In the genomic region with DNA sequence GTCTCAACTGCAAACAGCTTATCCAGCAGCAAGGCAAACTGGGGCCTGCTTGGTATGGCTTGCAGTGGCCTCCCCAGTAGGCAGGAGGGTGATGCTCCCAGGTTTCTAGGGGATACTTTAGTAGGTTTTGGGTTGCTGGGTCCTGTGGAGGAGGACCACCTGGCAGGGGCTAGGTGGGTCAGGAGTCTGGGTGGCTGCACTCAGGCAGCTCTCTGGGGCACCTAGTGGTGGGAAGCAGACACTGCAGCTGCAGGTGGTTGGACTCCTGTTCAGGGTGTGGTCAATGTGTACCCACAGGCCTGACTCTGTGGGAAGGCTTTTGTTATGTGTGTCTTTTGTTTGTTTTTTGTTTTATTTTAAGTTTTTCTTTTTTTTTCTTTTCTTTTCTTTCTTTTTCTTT, we compare ENCODE assay signal across 10 mouse cellular contexts. TPM values are rescaled to one million over a fixed set of nuclear protein-coding genes. Genes with fewer than 3 reads are reported as not detected.
A peak's percentile ranks its signal among the peaks of the same experiment; 100 is the strongest.
DNase-seq lines count a peak whose midpoint lies in the region; ATAC-seq and TF ChIP-seq lines count a peak whose summit lies in the region.
"Had no signal": no experiment of that assay in that cellular context is flagged by ENCODE, and none has a peak within 500 bp of the region (broad histone marks: within the 10 kb centered on the region; RNA-seq: fewer than 3 reads in every experiment).

No protein-coding gene starts in this region.

- no peak overlapping the region for H3K27ac ChIP-seq in intestine, postnatal 0 days (ENCODE audit: low read depth, low read length)
- H3K27ac ChIP-seq in intestine, embryonic 16.5 days (ENCODE audit: low read length) = no peak overlapping the region
- no peak overlapping the region for H3K27ac ChIP-seq in CH12.LX (ENCODE audit: insufficient read depth, low read depth)

- intact Hi-C loops in left cerebral cortex, postnatal 4 days (cut with DNase I) = no loop called here

- peak; percentile 45 for DNase-seq in CH12.LX (ENCODE audit: extremely low read depth)
- DNase-seq in adrenal gland, postnatal 36 days = peak; percentile 45 to 65
- DNase-seq in kidney, postnatal 25 days = peak; percentile 78 to 81
- peak; percentile 69 for DNase-seq in retina, postnatal 1 day
- no peak for DNase-seq in layer of hippocampus, postnatal 36 days
- DNase-seq in left cerebral cortex, postnatal 4 days = no peak

- dilution Hi-C loops in CH12.LX (cut with MboI; ENCODE audit: extremely low pct_ligation_motif_present, extremely low pct_unique_long_range_greater_than_20kb, low sequenced_read_pairs) = no loop called here

- no peaks in the 10 kb centered on the region for H3K79me2 ChIP-seq in CH12.LX (replicated peaks; ENCODE audit: control insufficient read depth, extremely low read depth, insufficient read depth, poor library complexity, severe bottlenecking)

- TF ChIP-seq POLR2A in CH12.LX (IDR thresholded peaks at IDR 0.05; ENCODE audit: low read depth, low read length) = no peak

- H3K4me3 ChIP-seq in intestine, postnatal 0 days (ENCODE audit: low read depth, low read length) = no peak overlapping the region
- no peak overlapping the region for H3K4me3 ChIP-seq in intestine, embryonic 16.5 days (ENCODE audit: low read length)
- no peak overlapping the region for H3K4me3 ChIP-seq in CH12.LX (replicated peaks in 1 of 3; ENCODE audit: low read depth in 2 of 3, low read length in 2 of 3, poor library complexity in 1 of 3)
- H3K4me3 ChIP-seq: erythroblast, embryonic 14.5 days had no signal

- in situ Hi-C loops in CH12.LX (cut with MboI; ENCODE audit: low pct_ligation_motif_present, low pct_unique_long_range_greater_than_20kb, low sequenced_read_pairs) = no loop called here

- H3K36me3 ChIP-seq in intestine, postnatal 0 days (ENCODE audit: control insufficient read depth, insufficient read depth) = no peaks in the 10 kb centered on the region
- H3K36me3 ChIP-seq in intestine, embryonic 16.5 days (ENCODE audit: control insufficient read depth, insufficient read depth, low read length) = no peaks in the 10 kb centered on the region
- H3K36me3 ChIP-seq in CH12.LX (replicated peaks in 1 of 2; ENCODE audit: control insufficient read depth in 1 of 2, insufficient read depth in 1 of 2, low read length in 1 of 2) = no peaks in the 10 kb centered on the region

- peak; percentile 85 for TF ChIP-seq CTCF in intestine, postnatal 0 days (IDR thresholded peaks at IDR 0.05; ENCODE audit: low read depth)
- TF ChIP-seq CTCF in CH12.LX (conservative IDR thresholded peaks at IDR 0.05 in 1 of 2, IDR thresholded peaks at IDR 0.05 in 1 of 2; ENCODE audit: low read depth in 2 of 2, low read length in 2 of 2) = peak; percentile 85

- peak; percentile 73 for TF ChIP-seq RAD21 in CH12.LX (IDR thresholded peaks at IDR 0.05; ENCODE audit: low read depth, low read length)

- TF ChIP-seq EP300 in CH12.LX (IDR thresholded peaks at IDR 0.05; ENCODE audit: low read length) = no peak

- H3K9me3 ChIP-seq in intestine, postnatal 0 days (ENCODE audit: control insufficient read depth) = no peaks in the 10 kb centered on the region
- H3K9me3 ChIP-seq in intestine, embryonic 16.5 days (ENCODE audit: control insufficient read depth, low read length) = no peaks in the 10 kb centered on the region
- H3K9me3 ChIP-seq in CH12.LX (replicated peaks; ENCODE audit: low read length) = peaks cover 12% of the 10 kb centered on the region

- H3K9ac ChIP-seq in intestine, postnatal 0 days (ENCODE audit: low read depth, low read length) = no peak overlapping the region
- no peak overlapping the region for H3K9ac ChIP-seq in intestine, embryonic 16.5 days (ENCODE audit: low read depth, low read length)
- no peak overlapping the region for H3K9ac ChIP-seq in CH12.LX (ENCODE audit: insufficient read depth, low read depth)

- H3K27me3 ChIP-seq in intestine, postnatal 0 days (replicated peaks; ENCODE audit: control insufficient read depth, insufficient read depth, low read length) = peaks cover 26% of the 10 kb centered on the region; the same call in 1 of the 2 replicates
- H3K27me3 ChIP-seq in intestine, embryonic 16.5 days (replicated peaks; ENCODE audit: control insufficient read depth, insufficient read depth, low read length) = peaks cover 38% of the 10 kb centered on the region
- peaks cover 75% of the 10 kb centered on the region for H3K27me3 ChIP-seq in CH12.LX (replicated peaks)

- no peaks in the 10 kb centered on the region; the same call in none of the 2 replicates for H3K4me1 ChIP-seq in intestine, postnatal 0 days (replicated peaks; ENCODE audit: control insufficient read depth, insufficient read depth, low read length)
- peaks cover 45% of the 10 kb centered on the region for H3K4me1 ChIP-seq in intestine, embryonic 16.5 days (ENCODE audit: control insufficient read depth, insufficient read depth, low read length)
- H3K4me1 ChIP-seq in CH12.LX (ENCODE audit: control insufficient read depth in 1 of 2, insufficient read depth in 2 of 2) = peaks cover 11 to 13% of the 10 kb centered on the region in 2 experiments

- H3K4me2 ChIP-seq in intestine, postnatal 0 days (replicated peaks; ENCODE audit: low read depth) = no peak overlapping the region
- H3K4me2 ChIP-seq in intestine, embryonic 16.5 days (ENCODE audit: low read depth, low read length) = no peak overlapping the region
- no peak overlapping the region for H3K4me2 ChIP-seq in CH12.LX (ENCODE audit: insufficient read depth, low read depth, poor library complexity, severe bottlenecking)

- no peak for ATAC-seq in intestine, postnatal 0 days
- ATAC-seq in intestine, embryonic 16.5 days = no peak

TF ChIP-seq in CH12.LX, 34 proteins besides CTCF, POLR2A, EP300 and RAD21:
- TF ChIP-seq SIN3A (IDR thresholded peaks at IDR 0.05; ENCODE audit: low read length) = no peak
- TF ChIP-seq SMC3 (IDR thresholded peaks at IDR 0.05; ENCODE audit: low read depth, low read length) = peak; percentile 53
- no peak for TF ChIP-seq ZNF384 (IDR thresholded peaks at IDR 0.05; ENCODE audit: low read depth, low read length)
- no peak for TF ChIP-seq IRF4 (IDR thresholded peaks at IDR 0.05; ENCODE audit: low read depth, low read length)

RNA-seq across cellular contexts. Expression of a gene that starts 17.7 kb away (rescaled TPM):
- 260 and 264 TPM in 2 replicates for polyA plus RNA-seq in intestine, postnatal 0 days (2015; fragmentation: Nextera tagmentation; extraction: Ambion mirVana)
- polyA plus RNA-seq in intestine, embryonic 16.5 days (2015; fragmentation: Nextera tagmentation; extraction: Ambion mirVana) = 31.6 and 39.5 TPM in 2 replicates
- 0.04 and 0.25 TPM in 2 replicates for total RNA-seq in CH12.LX (2012; rRNA removed)
- not detected in 2 replicates for total RNA-seq in CH12.LX (2014; rRNA removed)
- 0.08 TPM in 1 of 2 replicates, not detected in the other for polyA plus RNA-seq in CH12.LX (2012; ENCODE audit: insufficient read length, low read depth)
- total RNA-seq in adrenal gland, postnatal 36 days (2021) = 1 to 10 TPM; 1.2 to 1.5 TPM
- total RNA-seq in layer of hippocampus, postnatal 36 days (2021) = 1 to 10 TPM; 1.4 to 1.5 TPM
- total RNA-seq in left cerebral cortex, postnatal 4 days (2021) = under 1 TPM in 1 of 2 experiments, not detected in 1; 0.46 TPM

RNA-seq across cellular contexts. Expression of a gene that starts 18.8 kb away (rescaled TPM):
- polyA plus RNA-seq in intestine, postnatal 0 days (2015; fragmentation: Nextera tagmentation; extraction: Ambion mirVana) = 0.82 and 1.2 TPM in 2 replicates
- polyA plus RNA-seq in intestine, embryonic 16.5 days (2015; fragmentation: Nextera tagmentation; extraction: Ambion mirVana) = 1.8 and 2.4 TPM in 2 replicates
- total RNA-seq in CH12.LX (2012; rRNA removed) (0.38 and 1.5 TPM in 2 replicates), CH12.LX (2014; rRNA removed) (not detected in 2 replicates)
- not detected in 2 replicates for polyA plus RNA-seq in CH12.LX (2012; ENCODE audit: insufficient read length, low read depth)
- 1 to 10 TPM; 1.7 to 3.0 TPM for total RNA-seq in adrenal gland, postnatal 36 days (2021)
- total RNA-seq in layer of hippocampus, postnatal 36 days (2021) = 10 to 100 TPM; 46.5 to 65.3 TPM
- 1 to 10 TPM; 2.3 to 2.6 TPM for total RNA-seq in left cerebral cortex, postnatal 4 days (2021)

RNA-seq across cellular contexts. Expression of a gene that starts 24.2 kb away (rescaled TPM):
- polyA plus RNA-seq in intestine, postnatal 0 days (2015; fragmentation: Nextera tagmentation; extraction: Ambion mirVana) = 8.6 and 11.2 TPM in 2 replicates
- polyA plus RNA-seq in intestine, embryonic 16.5 days (2015; fragmentation: Nextera tagmentation; extraction: Ambion mirVana) = 0.68 and 0.98 TPM in 2 replicates
- total RNA-seq in CH12.LX (2012; rRNA removed) = not detected in 2 replicates
- not detected in 2 replicates for total RNA-seq in CH12.LX (2014; rRNA removed)
- polyA plus RNA-seq in CH12.LX (2012; ENCODE audit: insufficient read length, low read depth) = not detected in 2 replicates
- not detected for total RNA-seq in adrenal gland, postnatal 36 days (2021)
- not detected for total RNA-seq in layer of hippocampus, postnatal 36 days (2021)
- not detected for total RNA-seq in left cerebral cortex, postnatal 4 days (2021)
- polyA plus RNA-seq: erythroblast, embryonic 14.5 days; liver, embryonic 16.5 days had no signal

RNA-seq across cellular contexts. Expression of a gene that starts 43.4 kb away (rescaled TPM):
- 24.1 and 28.7 TPM in 2 replicates for polyA plus RNA-seq in intestine, postnatal 0 days (2015; fragmentation: Nextera tagmentation; extraction: Ambion mirVana)
- 49.4 and 52.5 TPM in 2 replicates for polyA plus RNA-seq in intestine, embryonic 16.5 days (2015; fragmentation: Nextera tagmentation; extraction: Ambion mirVana)
- 55.1 and 61.6 TPM in 2 replicates for total RNA-seq in CH12.LX (2012; rRNA removed)
- total RNA-seq in CH12.LX (2014; rRNA removed) = 29.0 TPM in 2 replicates
- 71.1 and 83.3 TPM in 2 replicates for polyA plus RNA-seq in CH12.LX (2012; ENCODE audit: insufficient read length, low read depth)
- 10 to 100 TPM; 37.1 to 53.6 TPM for total RNA-seq in adrenal gland, postnatal 36 days (2021)
- 100 to 1,000 TPM; 331 to 345 TPM for total RNA-seq in layer of hippocampus, postnatal 36 days (2021)
- total RNA-seq in left cerebral cortex, postnatal 4 days (2021) = 100 to 1,000 TPM; 349 to 380 TPM

Comparison
In these comparisons a context has a peak if more than half of its experiments do, and no peak if none do; other contexts are left out.
1. DNase-seq: peak in CH12.LX (single experiment), adrenal gland, postnatal 36 days (2 of 2), kidney, postnatal 25 days (2 of 2) and retina, postnatal 1 day (single experiment); none in layer of hippocampus, postnatal 36 days (0 of 2) and left cerebral cortex, postnatal 4 days (single experiment).
2. RNA of a gene that starts 18.8 kb away (total RNA-seq): 46.5 to 65.3 TPM in layer of hippocampus, postnatal 36 days; 1.7 to 3.0 TPM in adrenal gland, postnatal 36 days, 2.3 to 2.6 TPM in left cerebral cortex, postnatal 4 days and 0.38 to 1.5 TPM in CH12.LX; every median in the first group is over 10 times any median in the second.